Mouse (Mus musculus) brain, embryonic 18.5 days (tissue): Measurements from ENCODE around the gene Ctu2.

Experiments
- DNase-seq: peaks from one replicate; pipeline ENCODE4 v3.0.0-alpha.2; 2012; ENCODE audit warnings: low read depth, low spot score

Ctu2 gene

DNA sequence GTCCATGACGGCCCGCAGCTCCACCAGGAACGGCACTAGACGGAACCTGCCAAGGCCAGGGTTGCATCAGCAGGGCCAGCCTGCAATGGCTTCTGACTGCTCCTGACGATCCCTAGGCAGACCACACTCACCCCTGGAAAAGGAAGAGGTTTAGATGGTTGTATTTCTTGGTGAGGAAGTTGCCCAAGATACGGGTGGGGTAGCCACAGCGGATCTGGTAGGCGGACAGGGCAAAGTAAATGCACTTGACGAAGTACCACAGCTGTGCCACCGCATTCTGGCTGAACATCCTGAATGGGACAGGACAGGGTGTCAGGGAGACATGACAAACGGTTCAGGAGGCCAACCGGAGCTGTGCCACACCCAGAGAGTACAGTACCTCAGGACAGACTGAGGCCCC, 8.9 kb downstream of the Ctu2 start:
- no peak for DNase-seq

DNA sequence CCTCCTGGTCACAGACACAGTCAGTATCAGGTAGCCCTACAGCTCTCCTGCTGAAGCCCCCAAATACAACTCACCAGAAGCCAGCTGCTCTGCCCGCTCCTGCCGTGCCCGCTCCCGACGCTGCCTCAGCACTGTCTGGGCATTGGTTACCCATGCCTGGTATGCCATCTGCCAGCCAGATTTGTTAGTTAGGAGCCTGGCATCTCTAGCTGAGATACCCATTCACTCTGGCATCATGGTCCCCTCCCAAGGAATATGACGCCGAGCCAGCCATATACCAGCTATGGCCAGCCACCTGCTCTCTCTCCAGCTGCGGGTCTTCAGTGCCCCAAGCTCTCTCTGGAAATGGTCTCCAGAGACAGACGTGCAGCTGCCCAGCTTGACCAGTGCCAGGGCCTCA, 12.4 kb downstream of the Ctu2 start:
- DNase-seq = no peak

DNA sequence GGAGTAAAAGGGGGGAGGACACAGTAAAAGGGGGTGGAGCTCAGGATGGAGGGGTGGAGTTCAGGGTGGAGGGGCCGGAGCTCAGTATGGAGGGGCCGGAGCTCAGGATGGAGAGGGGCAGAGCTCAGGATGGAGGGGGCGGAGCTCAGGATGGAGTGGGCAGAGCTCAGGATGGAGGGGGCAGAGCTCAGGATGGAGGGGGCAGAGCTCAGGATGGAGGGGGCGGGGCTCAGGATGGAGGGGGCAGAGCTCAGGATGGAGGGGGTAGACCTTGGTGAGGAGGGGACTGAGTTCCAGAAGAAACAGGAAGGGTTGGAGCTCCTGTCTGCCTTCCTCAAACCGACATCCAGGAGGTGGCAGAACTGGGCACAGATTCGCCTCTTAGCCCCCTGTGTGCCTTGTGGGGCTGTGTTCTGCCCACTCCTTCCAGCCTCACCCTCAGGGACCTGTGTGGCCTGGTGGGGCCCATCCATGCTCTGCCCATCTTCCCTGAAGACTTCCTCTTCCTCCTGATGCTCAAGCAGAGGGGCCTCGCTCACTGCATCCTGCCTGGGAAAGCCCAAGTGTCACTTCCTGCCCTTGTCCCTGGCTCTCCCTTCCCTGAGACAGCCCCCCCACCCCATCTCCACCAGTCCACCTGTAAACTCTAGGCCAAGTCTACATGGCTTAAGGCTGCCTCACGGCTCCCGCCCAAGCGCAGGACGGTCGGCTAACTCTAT, 21.2 kb downstream of the Ctu2 start:
- no peak for DNase-seq

DNA sequence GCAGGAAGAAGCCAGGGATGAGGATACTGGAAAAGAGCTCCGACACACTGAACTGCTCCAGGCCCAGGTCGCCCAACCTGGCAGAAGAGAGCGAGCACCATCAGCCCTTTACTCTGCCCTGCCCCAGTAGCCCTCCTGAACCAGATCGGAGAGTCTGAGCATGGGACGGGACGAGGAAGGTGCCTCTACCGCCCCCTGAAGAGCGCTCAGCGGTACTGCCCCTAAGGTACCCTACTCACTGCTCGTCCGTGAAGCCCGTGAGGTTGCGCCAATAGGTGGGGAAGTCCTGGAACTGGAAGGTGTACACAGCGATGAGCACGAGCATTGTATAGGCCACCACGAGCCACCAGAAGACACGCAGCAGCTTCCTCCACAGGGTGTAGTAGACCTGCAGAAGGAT, 22.0 kb downstream of the Ctu2 start:
- no peak for DNase-seq

DNA sequence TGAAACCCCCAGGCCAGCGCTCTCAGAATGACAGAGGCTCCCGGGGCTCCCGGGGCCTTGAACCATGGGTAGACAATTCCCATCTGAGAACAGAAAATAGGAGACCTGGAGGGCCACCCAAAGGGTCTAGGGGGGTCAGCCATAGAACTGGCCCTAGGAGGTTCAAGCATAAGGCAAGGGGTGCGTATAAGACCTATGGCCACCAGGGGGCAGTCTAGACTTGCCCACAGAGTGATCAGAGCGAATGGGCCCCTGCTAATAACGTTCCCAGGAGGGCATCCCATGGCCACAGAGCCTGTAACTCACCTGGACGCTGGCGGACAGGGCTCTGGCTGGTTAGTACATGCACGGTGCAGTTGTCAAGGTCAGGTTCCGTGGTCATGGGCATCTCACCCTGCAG, 24.9 kb downstream of the Ctu2 start:
- no peak for DNase-seq

DNA sequence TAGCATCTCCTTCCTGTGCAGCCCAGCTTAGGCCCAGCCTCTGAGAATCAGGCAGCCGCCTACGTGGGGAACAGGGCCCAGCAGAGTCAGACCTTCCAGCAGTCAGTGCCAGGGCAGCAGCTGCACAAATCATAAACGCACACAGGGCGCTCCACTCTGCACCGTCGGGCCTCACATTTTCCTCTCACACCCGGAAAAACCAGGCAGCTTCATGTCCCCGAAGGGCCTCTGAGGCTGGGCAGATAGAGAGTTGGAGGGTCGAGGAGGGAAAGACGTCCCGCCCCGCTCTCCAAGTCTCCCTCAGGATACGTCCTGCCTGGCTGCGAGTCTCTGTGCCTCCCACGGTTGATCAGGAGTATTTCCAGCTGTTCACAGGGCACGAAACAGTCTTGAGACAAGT, 35.6 kb downstream of the Ctu2 start:
- DNase-seq = no peak

DNA sequence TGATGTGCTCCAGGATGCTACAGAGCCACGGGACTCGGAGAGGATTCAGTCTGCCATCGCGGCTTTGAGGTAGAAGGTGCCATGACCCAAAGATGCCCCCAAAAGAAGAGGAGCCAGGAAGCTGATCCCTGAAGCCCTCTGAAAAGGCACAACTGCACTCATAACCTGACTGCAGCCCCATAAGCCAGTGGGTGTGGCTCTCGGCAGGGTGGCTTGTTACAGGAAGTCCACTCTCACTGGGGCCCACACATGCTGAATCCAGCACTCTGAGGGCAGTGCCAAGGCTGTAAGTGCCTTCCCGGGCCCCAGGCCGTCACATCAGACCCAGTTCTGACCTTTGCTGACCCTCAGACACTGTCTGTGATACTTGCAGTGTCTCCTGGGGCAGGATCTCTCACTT, 36.4 kb downstream of the Ctu2 start:
- DNase-seq = no peak

DNA sequence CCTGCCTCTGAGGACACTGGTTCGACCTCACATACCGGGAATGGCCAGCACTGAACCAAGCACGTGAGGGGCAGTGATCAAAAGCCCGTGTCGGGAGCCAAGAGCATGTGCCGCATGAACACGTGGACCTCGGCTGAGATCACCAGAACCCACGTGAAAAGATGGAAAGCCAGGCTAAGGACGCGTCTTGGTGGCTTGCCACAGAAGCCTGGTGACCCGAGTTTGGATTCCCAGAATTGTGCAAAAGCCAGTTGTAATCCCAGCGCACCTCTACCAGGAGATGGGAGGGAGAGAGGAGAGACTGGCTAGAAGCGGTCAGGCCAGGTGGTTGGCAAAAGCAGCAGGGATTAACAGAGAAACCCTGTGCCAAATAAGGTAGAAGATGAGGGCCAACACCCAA, 39.8 kb downstream of the Ctu2 start:
- no peak for DNase-seq

DNA sequence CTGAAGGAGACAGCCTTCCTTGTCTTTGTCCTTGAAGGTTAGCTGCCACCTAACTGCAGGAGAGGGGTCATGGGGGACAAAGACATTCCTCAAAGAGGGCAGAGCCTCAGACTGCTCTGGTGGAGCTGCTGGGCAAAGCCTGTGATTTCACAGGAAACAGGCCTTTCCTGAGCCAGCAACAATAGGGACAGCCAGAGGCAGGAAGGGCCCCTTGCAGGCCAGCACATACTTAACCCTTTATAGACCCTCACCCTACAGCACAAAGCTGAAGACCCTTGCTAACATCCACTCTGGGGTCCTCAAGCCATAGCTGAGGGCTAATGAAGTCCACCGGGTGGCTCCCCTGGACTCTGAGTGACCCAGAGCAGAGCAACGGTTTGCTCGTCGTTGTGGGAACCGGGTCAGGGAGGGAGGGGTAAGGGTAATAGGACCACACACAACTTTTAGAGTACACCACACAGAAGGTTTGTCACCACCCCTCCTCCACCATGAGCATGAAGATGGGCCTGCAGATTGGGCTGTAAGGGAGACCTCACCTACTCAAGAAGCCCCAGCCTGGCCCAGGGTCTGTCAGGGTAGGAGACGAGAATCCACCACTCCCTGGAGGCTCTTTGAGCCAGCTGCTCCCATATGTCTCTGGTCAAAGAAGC, 41.7 kb downstream of the Ctu2 start:
- DNase-seq = no peak

DNA sequence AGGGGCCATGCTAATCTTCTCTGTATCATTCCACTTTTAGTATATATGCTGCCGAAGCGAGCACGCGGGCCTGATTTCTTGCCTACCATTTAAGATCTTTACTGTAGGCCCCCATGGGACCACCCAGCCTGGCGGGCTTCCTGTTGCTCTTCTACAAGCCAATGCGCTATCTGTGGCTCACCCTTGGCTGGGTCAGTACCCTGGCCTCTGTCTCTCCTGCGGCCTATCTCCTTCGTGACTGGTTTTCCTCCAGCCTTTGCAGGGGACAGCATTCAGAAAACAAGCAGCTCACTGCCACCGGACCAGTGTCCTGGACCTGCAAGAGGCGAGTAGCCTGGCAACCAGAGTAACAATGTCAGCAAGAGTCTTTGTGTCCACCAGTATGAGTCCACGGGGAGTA, 44.7 kb downstream of the Ctu2 start:
- DNase-seq = no peak

DNA sequence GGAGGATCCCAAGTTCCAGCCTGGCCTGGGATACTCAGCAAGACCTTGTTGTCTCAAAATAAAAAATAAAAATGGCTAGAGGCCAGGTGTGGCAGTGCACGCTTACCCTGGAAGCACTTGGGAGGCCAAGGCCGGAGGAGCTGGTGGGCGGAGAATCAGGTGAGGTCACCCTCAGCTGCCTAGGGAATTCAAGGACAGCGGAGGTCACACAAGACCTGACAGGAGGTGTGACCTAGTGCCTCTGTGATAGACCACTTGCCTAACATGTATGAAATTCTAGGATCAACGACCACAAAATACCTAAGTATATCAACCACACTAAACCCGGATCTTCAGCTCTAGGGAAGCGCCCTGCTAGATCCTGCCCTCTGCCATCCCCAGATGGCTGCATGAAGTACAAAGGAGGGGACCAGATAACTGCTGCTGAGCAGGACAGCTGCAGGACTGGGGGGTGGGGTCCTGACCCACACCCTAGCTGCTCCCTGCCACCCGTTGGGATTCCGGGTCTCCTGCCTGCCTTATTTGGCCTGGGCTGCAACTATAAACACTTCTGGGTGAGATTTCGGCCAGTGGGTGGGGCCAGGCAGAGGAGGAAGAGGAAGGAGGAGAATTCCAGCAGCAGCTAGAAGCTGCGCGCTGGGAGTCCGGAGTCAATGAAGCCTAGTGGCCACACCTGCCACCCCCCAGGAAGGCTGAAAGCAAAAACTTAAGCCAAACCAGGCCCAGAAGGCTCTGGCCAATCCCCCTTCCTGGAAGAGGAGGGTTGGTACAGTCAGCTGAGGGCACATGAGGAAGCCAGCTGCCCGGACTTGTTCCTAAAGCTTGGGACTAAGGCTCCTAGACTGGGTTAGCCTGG, 47.1 kb downstream of the Ctu2 start:
- no peak for DNase-seq

DNA sequence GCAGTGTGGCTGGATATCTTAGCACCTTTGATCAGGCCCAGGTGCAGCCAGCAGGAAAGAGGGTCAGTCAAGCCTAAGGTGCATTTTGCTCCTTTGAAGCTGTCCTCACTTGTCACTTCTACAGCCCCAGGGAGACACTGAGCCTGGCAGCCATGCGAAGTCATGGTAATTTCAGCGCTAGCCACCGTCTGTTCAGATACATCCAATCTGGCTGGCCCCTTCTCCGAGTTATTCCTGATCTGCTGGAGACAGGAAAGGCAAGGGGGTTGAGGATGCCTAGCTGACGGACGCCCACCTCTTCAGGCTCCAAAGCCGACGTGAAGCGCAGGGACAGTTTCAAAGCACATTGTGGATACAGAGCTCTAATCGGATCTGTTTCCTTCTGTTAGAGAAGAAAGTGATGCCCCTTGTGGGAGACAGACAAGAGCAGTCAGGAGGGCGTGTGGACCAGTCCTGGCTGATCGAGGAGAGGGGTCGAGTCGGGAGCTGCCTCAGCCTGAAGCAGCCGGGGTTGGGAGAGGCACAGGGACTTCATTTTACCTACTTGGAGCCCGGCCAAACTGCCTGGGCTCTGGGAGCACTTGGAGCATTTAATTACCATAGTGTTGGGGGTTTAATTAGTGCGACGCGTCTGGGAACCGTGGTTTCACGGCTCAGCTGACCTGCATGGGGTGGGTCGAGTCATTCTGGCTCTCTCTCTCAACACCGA, 47.9 kb downstream of the Ctu2 start:
- DNase-seq = no peak

DNA sequence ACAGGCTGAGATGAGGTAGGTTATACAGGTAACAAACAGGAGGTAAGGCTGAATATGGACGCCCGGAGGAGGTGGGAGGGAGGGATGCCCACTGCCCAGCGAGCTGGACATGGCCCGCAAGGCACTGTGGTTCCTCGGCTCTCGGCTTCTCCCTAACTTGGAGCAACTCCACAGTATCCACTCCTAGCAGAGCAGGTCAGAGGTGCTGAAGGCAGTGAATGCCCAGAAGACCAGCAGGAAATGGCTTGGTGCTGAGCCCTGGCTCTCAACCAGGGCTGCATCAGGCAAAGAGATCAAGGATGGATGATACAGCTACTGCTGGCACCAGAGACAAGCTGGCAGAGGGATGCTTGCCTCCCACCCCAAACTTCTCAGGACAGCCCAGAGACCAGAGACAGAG, 48.6 kb downstream of the Ctu2 start:
- DNase-seq = no peak

DNA sequence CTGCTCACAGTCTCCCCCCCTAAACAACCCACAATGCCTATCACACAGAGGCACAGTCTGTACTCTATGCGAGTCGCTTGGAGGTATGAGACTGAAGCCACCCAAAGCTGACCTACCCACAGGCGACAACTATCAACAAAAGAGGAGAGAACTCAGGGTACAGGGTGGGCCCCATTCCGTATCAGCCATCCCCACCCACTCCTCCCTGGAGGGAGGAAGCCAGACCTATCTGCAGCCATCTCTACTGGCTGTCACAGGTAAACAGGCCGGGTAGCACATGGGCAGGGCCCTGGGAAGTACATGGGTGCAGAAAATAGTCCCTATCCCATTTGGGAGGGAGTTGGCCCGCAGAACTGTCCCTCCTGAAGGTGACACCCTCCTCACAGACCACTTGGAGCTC, 49.1 kb downstream of the Ctu2 start:
- DNase-seq = no peak

DNA sequence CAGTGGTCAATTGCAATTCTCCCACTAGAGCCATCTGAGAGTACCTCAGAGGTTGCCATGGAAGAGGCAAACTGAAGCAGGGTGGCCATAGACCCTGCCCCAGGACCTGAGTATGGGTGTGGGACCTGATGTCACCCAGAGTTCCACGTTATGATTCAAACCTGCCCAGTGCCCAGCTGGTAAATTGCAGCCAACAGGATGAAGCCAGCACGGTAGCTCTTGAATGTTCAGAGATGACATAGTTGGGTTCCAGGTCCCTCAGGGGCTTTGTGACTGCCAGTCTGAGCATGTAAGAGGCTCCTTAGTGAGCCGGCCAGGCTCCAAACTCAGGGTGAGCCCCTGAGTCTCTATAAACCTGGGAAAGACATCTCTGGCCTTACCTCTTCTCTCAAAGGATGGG, 50.1 kb downstream of the Ctu2 start:
- no peak for DNase-seq

DNA sequence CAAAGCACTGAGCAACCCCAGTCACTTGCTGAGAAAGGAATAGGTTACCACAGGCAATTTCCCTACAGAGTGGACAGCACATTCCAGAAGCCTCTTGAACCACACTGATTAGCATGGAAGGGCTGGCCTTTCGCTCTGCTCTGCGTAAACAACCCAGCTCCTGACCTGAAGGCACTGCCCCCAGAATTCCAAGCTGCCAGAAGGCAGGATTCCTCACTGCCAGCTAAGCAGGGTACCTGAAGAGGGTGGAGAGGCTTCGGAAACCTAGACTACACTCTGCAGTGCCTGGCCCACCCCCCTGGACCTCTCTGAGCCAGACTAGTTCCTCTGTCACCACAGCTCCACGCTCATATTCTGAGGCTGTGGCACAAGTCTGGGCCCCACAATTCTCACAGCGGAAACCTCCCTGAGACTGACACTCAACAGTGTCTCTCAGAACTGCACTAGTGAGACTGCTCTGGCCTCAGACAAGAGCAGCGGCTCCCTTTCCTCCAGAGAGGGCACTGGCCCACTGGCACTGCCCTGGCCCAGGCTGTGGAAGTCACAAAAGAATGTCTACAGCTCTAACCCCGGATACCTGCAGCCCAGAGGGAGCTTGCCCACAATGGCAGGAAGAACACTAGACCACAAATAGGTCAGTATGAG, 50.7 kb downstream of the Ctu2 start:
- no peak for DNase-seq

DNA sequence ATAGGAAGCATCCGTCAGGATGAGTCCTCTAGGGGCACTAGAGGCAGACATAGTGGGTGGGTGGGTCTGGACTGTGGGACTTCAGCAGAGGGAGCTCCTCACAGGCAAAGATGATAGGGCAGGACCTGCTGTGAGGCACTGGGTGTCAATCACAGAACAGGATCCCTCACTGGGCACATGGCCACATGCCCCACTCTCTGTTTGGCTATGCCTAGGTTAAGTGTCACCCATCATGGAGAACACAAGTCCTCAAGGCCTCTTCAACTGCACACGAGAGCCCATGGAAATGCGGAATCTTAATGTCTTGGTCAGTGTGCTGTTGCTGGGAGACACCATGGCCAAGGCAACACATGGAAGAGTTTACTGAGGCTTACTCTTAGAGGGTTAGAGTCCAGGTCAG, 52.0 kb downstream of the Ctu2 start:
- DNase-seq = no peak

DNA sequence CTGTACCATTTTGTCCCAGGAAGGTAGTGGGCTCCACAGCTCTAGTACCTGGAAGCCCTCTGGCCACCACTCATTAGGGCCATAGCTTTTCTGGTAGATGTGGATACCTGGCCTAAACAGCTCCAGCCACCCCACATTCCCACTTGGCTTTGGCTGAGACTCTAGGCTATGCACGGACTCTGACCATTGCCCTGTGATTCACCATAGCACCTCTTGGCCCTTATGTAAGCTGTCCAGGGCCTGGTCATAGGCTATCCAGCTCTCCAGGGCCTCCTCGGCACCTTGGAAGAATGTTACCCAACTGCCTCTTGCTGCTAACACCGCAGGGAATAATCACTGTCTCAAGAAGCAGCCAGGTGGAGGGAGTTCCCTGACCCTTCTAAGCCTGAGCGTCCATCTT, 53.2 kb downstream of the Ctu2 start:
- no peak for DNase-seq

DNA sequence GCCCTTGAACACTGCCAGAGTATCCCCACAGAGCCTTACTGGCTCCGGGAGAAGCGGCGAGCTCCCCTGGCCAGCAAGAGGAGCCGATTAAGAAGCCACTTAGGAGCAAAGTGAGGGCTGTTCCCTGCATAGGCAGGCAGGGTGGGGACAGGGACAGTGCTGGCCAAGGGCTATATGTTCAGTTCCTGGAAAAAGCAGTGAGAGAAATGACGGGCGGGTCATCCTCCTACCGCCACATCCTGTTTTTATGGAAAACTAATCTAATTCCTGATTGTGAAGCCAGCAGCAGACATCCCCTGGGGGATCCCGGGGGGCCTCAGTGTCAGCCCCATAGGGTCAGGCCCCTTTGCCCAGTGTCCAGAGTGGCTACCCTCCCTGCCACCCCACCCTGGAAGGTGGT, 55.4 kb downstream of the Ctu2 start:
- no peak for DNase-seq
